In the genomic region with DNA sequence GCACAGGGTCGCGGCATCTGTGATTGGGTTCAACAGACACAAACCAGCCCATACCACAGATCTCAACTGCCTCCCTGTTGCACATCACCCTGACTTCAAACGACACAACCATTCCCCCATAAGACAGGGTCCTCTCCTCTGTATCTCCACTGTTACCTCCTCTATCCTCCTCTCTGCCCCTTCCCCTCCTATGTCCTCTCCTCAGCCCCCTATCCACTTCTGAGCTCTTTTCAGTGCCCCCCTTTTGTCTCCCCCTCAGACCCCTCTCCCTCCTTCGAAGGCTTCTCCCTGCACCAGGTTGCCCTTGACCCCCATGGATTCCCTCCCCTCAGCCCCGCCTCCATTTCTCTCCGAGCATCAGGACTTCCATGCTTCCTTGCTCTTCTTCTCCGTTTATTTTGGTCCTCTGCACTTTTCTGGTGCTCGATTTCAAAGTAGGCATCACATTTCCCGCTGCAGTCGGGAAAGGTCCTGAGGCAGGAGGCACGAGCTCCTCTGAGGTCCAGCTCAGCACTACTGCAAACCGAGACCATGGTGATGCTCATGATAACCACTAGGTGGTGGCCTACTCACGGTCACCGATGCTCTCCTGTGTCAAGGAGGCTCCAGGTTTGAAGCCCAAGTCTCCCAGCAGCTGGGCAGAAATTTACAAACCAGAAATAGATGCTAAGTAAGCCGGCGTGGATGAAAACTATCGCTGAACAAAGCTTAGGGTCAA, we compare ENCODE assay signal across 8 mouse cellular contexts. TPM values are rescaled to one million over a fixed set of nuclear protein-coding genes. Genes with fewer than 3 reads are reported as not detected.
DNase-seq lines count a peak whose midpoint lies in the region; ATAC-seq lines count a peak whose summit lies in the region.

No protein-coding gene starts in this region.

- H3K36me3 ChIP-seq in midbrain, embryonic 10.5 days = no peaks in the 10 kb centered on the region

- peak; percentile 60 for ATAC-seq in inflammation-experienced regulatory T-cells, adult 6 months

- DNase-seq in urinary bladder, postnatal 36 days (ENCODE audit: low spot score in 2 of 2) = peak; percentile 26 to 29
- no peak for DNase-seq in urinary bladder, postnatal 10 days (ENCODE audit: low spot score)
- peak; percentile 66 for DNase-seq in cerebellum, adult 9-11 months
- DNase-seq in frontal cortex, adult 2 months (ENCODE audit: extremely low spot score in 1 of 2, low spot score in 1 of 2) = peak; percentile 45 to 85
- DNase-seq in left cerebral cortex, postnatal 14 days (ENCODE audit: low spot score in 2 of 2) = peak; percentile 78 to 81
- peak; percentile 71 for DNase-seq in midbrain, embryonic 10.5 days (ENCODE audit: low spot score)
- peak; percentile 76 for DNase-seq in skeletal muscle tissue, adult 2 months (ENCODE audit: low read depth, low spot score)

- intact Hi-C loops in left cerebral cortex, postnatal 14 days (cut with DNase I) = loop anchor here (1.0 to 2.0 kb wide), 2 partner anchors 54 to 74 kb away; a partner anchor contains a TSS

- WGBS in midbrain, embryonic 10.5 days = 21% methylated on average over 17 of the region's 17 CpGs

- no peak overlapping the region for H3K27ac ChIP-seq in midbrain, embryonic 10.5 days (replicated peaks)

- H3K27me3 ChIP-seq in midbrain, embryonic 10.5 days (ENCODE audit: low read depth, poor library complexity, severe bottlenecking) = peaks cover 32% of the 10 kb centered on the region

- H3K4me3 ChIP-seq in midbrain, embryonic 10.5 days = no peak overlapping the region

- peaks cover 10% of the 10 kb centered on the region for H3K4me1 ChIP-seq in midbrain, embryonic 10.5 days

- H3K9me3 ChIP-seq in midbrain, embryonic 10.5 days (replicated peaks) = no peaks in the 10 kb centered on the region

RNA-seq across cellular contexts. Expression of a gene that starts 7.9 kb away (rescaled TPM):
- polyA plus RNA-seq in frontal cortex, adult 2 months (2012; rRNA removed) = 1.1 and 2.0 TPM in 2 replicates
- not detected for polyA plus RNA-seq in inflammation-experienced regulatory T-cells, adult 6 months (2017; shearing (Covaris generic))
- under 1 TPM in 1 of 2 experiments, not detected in 1; 0.55 TPM for total RNA-seq in left cerebral cortex, postnatal 14 days (2021)
- polyA plus RNA-seq in midbrain, embryonic 10.5 days (2016; fragmentation: Nextera tagmentation; extraction: Ambion mirVana) = not detected in 2 replicates

RNA-seq across cellular contexts. Expression of a gene that starts 18.8 kb away (rescaled TPM):
- polyA plus RNA-seq in frontal cortex, adult 2 months (2012; rRNA removed) = 9.8 and 11.3 TPM in 2 replicates
- not detected for polyA plus RNA-seq in inflammation-experienced regulatory T-cells, adult 6 months (2017; shearing (Covaris generic))
- 10 to 100 TPM; 14.2 to 15.1 TPM for total RNA-seq in left cerebral cortex, postnatal 14 days (2021)
- 0.06 and 0.11 TPM in 2 replicates for polyA plus RNA-seq in midbrain, embryonic 10.5 days (2016; fragmentation: Nextera tagmentation; extraction: Ambion mirVana)

RNA-seq across cellular contexts. Expression of a gene that starts 40.0 kb away (rescaled TPM):
- polyA plus RNA-seq in frontal cortex, adult 2 months (2012; rRNA removed) = 84.8 and 89.0 TPM in 2 replicates
- 10 to 100 TPM; 11.6 to 15.0 (median 13.1) TPM for polyA plus RNA-seq in inflammation-experienced regulatory T-cells, adult 6 months (2017; shearing (Covaris generic))
- total RNA-seq in left cerebral cortex, postnatal 14 days (2021) = 10 to 100 TPM; 41.7 to 51.4 TPM
- polyA plus RNA-seq in midbrain, embryonic 10.5 days (2016; fragmentation: Nextera tagmentation; extraction: Ambion mirVana) = 69.9 and 72.8 TPM in 2 replicates

RNA-seq across cellular contexts. Expression of a gene that starts 42.7 kb away (rescaled TPM):
- 54.1 and 63.1 TPM in 2 replicates for polyA plus RNA-seq in frontal cortex, adult 2 months (2012; rRNA removed)
- polyA plus RNA-seq in inflammation-experienced regulatory T-cells, adult 6 months (2017; shearing (Covaris generic)) = not detected
- 10 to 100 TPM; 49.8 to 50.3 TPM for total RNA-seq in left cerebral cortex, postnatal 14 days (2021)
- polyA plus RNA-seq in midbrain, embryonic 10.5 days (2016; fragmentation: Nextera tagmentation; extraction: Ambion mirVana) = 18.5 and 20.1 TPM in 2 replicates

RNA-seq across cellular contexts. Expression of a gene that starts 50.5 kb away (rescaled TPM):
- 0.22 and 0.25 TPM in 2 replicates for polyA plus RNA-seq in frontal cortex, adult 2 months (2012; rRNA removed)
- not detected for polyA plus RNA-seq in inflammation-experienced regulatory T-cells, adult 6 months (2017; shearing (Covaris generic))
- total RNA-seq in left cerebral cortex, postnatal 14 days (2021) = under 1 TPM; 0.46 to 0.63 TPM
- polyA plus RNA-seq in midbrain, embryonic 10.5 days (2016; fragmentation: Nextera tagmentation; extraction: Ambion mirVana) = not detected in 2 replicates
